Mouse (Mus musculus): ENCODE measurements around the gene Upk3b. TPM values are rescaled to one million over a fixed set of nuclear protein-coding genes. Genes with fewer than 3 reads are reported as not detected.

Upk3b gene
- not detected in 2 replicates for polyA plus RNA-seq (2014; fragmentation: Nextera tagmentation; extraction: Ambion mirVana)

DNA sequence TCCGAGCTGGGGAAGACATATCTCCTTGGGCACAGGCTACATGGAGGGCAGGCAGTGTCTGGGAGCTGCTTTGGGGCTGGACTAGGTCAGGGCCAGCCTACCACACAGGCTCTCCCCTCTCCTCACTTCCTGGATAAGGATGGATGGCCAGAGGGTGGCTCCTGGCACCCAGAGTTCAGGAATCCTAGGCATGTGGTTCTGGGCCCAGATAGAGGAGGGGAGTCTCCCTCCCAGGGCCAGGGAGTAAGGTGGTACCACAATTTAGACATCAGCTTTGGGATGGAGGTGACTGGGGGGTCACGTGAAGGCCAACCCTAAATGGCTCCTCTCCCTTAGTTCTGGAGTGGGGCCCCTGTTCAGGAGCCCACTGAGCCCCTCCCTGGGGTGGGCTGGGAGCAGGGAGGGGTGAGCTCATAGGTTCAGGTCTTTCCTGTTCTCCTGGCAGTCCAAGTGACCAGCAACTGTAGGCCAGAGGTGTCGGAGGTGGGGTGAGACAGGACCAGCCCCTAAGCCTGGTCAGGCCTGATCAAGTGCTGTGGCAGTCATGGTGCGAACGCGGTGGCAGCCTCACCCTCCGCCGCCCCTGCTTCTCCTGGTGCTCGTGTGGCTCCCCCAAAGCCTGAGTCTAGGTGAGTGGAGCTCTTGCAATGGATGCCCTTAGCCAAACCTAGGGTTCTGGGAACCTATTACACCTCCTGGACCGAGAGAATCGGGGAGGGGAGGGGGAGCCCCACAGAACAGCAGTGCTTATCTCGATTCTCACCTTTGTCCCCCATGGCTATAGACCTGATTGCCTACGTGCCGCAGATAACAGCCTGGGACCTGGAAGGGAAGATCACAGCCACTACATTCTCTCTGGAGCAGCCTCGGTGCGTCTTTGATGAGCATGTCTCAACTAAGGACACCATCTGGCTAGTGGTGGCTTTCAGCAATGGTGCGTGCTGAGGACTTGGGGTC is at the start of gene Upk3b:
Gene Upk3b (plus strand): TSS at position 239 of the 957 bp plus-strand sequence.
- Histone ChIP-seq H3K27ac (ENCODE audit: low read depth, low read length) (no peak within 1 kb of the TSS), H3K9ac (ENCODE audit: low read length) (no peak within 1 kb of the TSS), H3K4me3 (ENCODE audit: low read depth, low read length) (no peak within 1 kb of the TSS), H3K4me2 (ENCODE audit: low read length) (no peak within 1 kb of the TSS), H3K27me3 (replicated peaks; ENCODE audit: control insufficient read depth, insufficient read depth, low read length) (no peaks in the 10 kb centered on the region), H3K4me1 (ENCODE audit: control insufficient read depth, insufficient read depth, low read length) (no peaks in the 10 kb centered on the region), H3K9me3 (replicated peaks; ENCODE audit: control insufficient read depth, low read length) (no peaks in the 10 kb centered on the region), H3K36me3 (ENCODE audit: control insufficient read depth, insufficient read depth, low read length) (no peaks in the 10 kb centered on the region)
- ATAC-seq (no peak), DNase-seq (ENCODE audit: low spot score) (no peak)
- 88% methylated on average over 17 of the region's 17 CpGs for WGBS

DNA sequence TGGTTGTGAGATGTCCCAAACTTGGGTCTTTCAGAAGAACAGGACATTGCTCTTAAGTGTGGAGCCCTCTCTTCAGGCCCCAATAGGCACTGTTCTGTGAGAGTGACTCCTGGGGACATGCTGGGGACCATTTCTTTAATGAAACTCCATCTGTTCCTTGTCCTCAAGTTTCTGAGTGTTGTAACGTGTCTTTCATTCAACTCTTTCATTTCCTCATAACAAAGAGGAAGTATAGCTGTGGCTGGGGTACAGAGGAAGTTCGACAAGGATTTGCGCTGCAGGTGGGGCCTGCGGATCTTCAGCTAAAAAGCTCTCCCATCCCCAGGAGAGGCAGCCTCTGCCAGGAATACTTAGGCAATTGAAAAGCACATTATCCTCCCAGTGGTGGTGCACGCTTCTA is 47.7 kb upstream of the Upk3b start:
- H3K9ac ChIP-seq (ENCODE audit: low read length), result no peak overlapping the region
- H3K4me1 ChIP-seq (ENCODE audit: control insufficient read depth, insufficient read depth, low read length), result peaks cover 3% of the 10 kb centered on the region
- H3K27ac ChIP-seq (ENCODE audit: low read depth, low read length), result no peak overlapping the region
- H3K4me3 ChIP-seq (ENCODE audit: low read depth, low read length), result no peak overlapping the region
- no peak overlapping the region for H3K4me2 ChIP-seq (ENCODE audit: low read length)
- no peaks in the 10 kb centered on the region for H3K9me3 ChIP-seq (replicated peaks; ENCODE audit: control insufficient read depth, low read length)
- H3K36me3 ChIP-seq (ENCODE audit: control insufficient read depth, insufficient read depth, low read length), result no peaks in the 10 kb centered on the region
- H3K27me3 ChIP-seq (replicated peaks; ENCODE audit: control insufficient read depth, insufficient read depth, low read length), result no peaks in the 10 kb centered on the region
- DNase-seq (ENCODE audit: low spot score), result no peak
- ATAC-seq, result no peak
- WGBS, result 67% methylated on average over 5 of the region's 5 CpGs

DNA sequence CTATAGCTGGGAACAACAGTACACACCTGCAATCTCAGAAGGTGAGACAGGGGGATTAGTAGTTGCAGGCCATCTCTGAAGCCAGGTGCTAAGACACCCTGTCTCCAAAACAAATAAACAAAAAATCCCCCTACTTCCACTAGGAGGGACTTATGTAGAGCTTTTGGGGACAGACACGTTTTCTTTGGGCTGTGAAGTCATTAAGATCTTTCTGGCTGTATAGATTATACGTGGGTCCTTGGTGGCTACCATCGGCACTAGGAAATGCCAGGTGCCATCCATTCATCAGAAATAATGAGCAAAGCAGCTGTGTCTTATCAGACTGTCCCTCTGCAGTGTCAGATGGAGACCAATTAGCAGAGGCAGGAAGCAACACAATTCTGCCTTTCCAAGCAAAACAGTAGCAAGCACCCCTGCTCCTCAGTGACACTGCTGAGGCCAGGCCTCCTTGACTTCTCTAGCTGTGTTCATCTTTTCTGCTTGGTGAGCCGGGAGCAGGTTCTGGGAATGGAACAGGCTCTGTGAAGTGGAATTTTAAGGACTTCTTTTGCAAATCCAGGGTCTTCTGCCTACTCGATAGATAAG is 44.8 kb upstream of the Upk3b start:
- ATAC-seq, result no peak
- no peaks in the 10 kb centered on the region for H3K9me3 ChIP-seq (replicated peaks; ENCODE audit: control insufficient read depth, low read length)
- peaks cover 7% of the 10 kb centered on the region for H3K4me1 ChIP-seq (ENCODE audit: control insufficient read depth, insufficient read depth, low read length)
- 63% methylated on average over 5 of the region's 5 CpGs for WGBS
- H3K4me3 ChIP-seq (ENCODE audit: low read depth, low read length), result no peak overlapping the region
- H3K27me3 ChIP-seq (replicated peaks; ENCODE audit: control insufficient read depth, insufficient read depth, low read length), result no peaks in the 10 kb centered on the region
- H3K27ac ChIP-seq (ENCODE audit: low read depth, low read length), result no peak overlapping the region
- H3K4me2 ChIP-seq (ENCODE audit: low read length), result no peak overlapping the region
- peaks cover 21% of the 10 kb centered on the region for H3K36me3 ChIP-seq (ENCODE audit: control insufficient read depth, insufficient read depth, low read length)
- DNase-seq (ENCODE audit: low spot score), result no peak
- H3K9ac ChIP-seq (ENCODE audit: low read length), result no peak overlapping the region

GRCm38 (mm10) chr5:135994335-135994724 is 44.0 kb upstream of the Upk3b start:
- Histone ChIP-seq H3K9me3 (replicated peaks; ENCODE audit: control insufficient read depth, low read length) (no peaks in the 10 kb centered on the region), H3K4me3 (ENCODE audit: low read depth, low read length) (peak overlapping the region; percentile 68; the same call in 1 of the 2 replicates), H3K4me2 (ENCODE audit: low read length) (no peak overlapping the region; the same call in 1 of the 2 replicates), H3K36me3 (ENCODE audit: control insufficient read depth, insufficient read depth, low read length) (peaks cover 29% of the 10 kb centered on the region), H3K27ac (ENCODE audit: low read depth, low read length) (no peak overlapping the region), H3K27me3 (replicated peaks; ENCODE audit: control insufficient read depth, insufficient read depth, low read length) (no peaks in the 10 kb centered on the region), H3K4me1 (ENCODE audit: control insufficient read depth, insufficient read depth, low read length) (peaks cover 7% of the 10 kb centered on the region), H3K9ac (ENCODE audit: low read length) (no peak overlapping the region)
- 65% methylated on average over 8 of the region's 8 CpGs for WGBS
- DNase-seq (ENCODE audit: low spot score) (no peak), ATAC-seq (peak; percentile 18)

DNA sequence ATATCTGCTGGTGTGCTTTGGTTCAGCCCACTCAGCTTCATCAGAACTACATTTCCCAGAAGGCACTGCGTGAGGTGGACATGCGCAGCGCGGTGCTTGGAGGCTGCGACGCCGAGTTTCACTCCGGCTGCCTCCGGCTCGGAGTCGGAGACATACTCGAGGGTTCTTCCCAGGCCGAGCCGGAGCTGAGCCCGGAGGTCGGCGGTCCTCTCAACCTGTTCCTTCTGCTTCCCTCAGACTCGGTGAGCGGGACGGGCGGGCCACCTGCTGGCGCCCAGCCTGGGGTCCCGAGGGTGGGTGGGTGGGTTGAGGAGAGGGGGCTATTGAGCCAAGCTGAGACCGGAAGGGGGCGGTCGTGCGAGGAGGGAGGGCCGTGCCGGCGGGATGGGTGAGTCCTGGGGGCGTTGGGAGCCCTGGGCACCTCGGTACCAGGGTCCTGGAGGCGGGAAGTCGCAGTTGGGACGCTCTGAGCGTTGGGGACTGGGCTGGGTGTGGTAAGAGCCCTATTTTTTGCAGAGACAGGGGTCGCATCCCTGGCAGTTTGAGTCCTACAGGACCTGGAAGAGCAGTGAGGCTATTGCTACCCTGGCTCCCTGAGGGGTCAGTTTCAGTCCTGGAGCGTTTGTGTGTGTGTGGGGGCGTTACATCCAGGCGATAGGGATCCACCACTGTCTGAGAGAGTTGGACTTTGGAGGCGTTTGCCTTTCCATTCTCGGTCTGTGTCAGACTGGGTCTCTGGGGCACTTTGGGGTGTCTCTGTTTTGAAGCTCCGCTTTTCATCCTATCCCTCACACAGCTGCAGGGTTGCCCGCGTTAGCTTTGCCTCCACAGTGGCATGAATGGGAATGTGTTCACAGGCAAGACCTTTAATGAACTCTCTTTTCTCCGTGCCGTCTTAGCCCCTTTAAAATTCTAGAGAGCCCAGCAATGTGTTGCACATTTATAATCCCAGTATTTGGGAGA is 43.3 kb upstream of the Upk3b start, which contains the start of gene Dtx2:
Gene Dtx2 (plus strand): TSS at position 76 of the 963 bp plus-strand sequence.
- Histone ChIP-seq H3K4me3 (ENCODE audit: low read depth, low read length) (peak within 1 kb of the TSS; percentile 68), H3K36me3 (ENCODE audit: control insufficient read depth, insufficient read depth, low read length) (peaks cover 33% of the 10 kb centered on the region), H3K4me1 (ENCODE audit: control insufficient read depth, insufficient read depth, low read length) (peaks cover 7% of the 10 kb centered on the region), H3K27ac (ENCODE audit: low read depth, low read length) (peak within 1 kb of the TSS; percentile 65; the same call in 1 of the 2 replicates), H3K4me2 (ENCODE audit: low read length) (peak within 1 kb of the TSS; percentile 80), H3K9me3 (replicated peaks; ENCODE audit: control insufficient read depth, low read length) (no peaks in the 10 kb centered on the region), H3K27me3 (replicated peaks; ENCODE audit: control insufficient read depth, insufficient read depth, low read length) (no peaks in the 10 kb centered on the region), H3K9ac (ENCODE audit: low read length) (peak within 1 kb of the TSS; percentile 81)
- peak; percentile 97 for ATAC-seq
- DNase-seq (ENCODE audit: low spot score), result peak; percentile 97
- WGBS, result under 1% methylated on average over 42 of the region's 47 CpGs

DNA sequence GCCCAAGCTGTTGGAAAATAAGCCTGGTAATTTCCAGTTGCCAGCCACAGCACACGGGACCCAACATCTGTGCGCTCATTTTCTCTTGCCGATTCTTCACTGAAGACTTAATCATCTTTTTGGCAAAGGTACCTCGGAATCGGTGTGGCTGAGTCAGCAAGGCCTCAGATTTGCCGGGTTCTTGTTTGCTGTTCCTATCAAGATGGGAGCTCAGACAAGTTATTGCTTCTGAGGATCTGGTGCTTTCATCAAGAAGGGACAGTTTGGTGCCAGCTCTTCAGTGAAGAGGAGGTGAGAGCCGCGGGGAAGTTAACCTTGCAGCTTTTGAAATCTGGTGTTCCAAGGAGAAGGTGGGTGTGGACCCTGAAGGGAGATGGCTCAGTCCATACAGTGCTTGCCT is 42.1 kb upstream of the Upk3b start:
- no peak overlapping the region for H3K9ac ChIP-seq (ENCODE audit: low read length)
- H3K4me2 ChIP-seq (ENCODE audit: low read length), result no peak overlapping the region
- 91% methylated on average over 8 of the region's 8 CpGs for WGBS
- H3K4me1 ChIP-seq (ENCODE audit: control insufficient read depth, insufficient read depth, low read length), result peaks cover 7% of the 10 kb centered on the region
- H3K9me3 ChIP-seq (replicated peaks; ENCODE audit: control insufficient read depth, low read length), result no peaks in the 10 kb centered on the region
- DNase-seq (ENCODE audit: low spot score) (no peak), ATAC-seq (no peak)
- H3K27me3 ChIP-seq (replicated peaks; ENCODE audit: control insufficient read depth, insufficient read depth, low read length), result no peaks in the 10 kb centered on the region
- no peak overlapping the region for H3K27ac ChIP-seq (ENCODE audit: low read depth, low read length)
- H3K36me3 ChIP-seq (ENCODE audit: control insufficient read depth, insufficient read depth, low read length), result peaks cover 37% of the 10 kb centered on the region
- no peak overlapping the region for H3K4me3 ChIP-seq (ENCODE audit: low read depth, low read length)

DNA sequence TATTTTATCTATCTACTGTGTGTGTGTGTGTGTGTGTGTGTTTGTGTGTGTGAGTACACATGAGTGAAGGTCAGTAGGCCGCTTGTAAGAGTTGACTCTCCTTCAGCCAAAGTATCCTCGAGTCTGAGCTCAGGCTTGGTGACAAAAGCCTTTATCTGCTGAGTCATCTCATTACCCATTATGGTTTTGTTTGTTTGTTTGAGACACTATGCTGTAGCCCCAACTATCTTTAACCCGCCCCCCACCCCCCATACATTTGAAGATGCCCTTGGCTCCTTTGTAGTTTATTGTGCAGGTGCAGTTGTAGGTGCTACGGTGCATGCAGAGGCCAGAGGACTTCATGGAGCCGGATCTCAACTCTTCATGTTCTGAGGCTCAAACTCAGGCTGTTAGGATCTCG is 37.1 kb upstream of the Upk3b start:
- Histone ChIP-seq H3K9me3 (replicated peaks; ENCODE audit: control insufficient read depth, low read length) (no peaks in the 10 kb centered on the region), H3K36me3 (ENCODE audit: control insufficient read depth, insufficient read depth, low read length) (peaks cover 48% of the 10 kb centered on the region), H3K4me3 (ENCODE audit: low read depth, low read length) (no peak overlapping the region), H3K27me3 (replicated peaks; ENCODE audit: control insufficient read depth, insufficient read depth, low read length) (no peaks in the 10 kb centered on the region), H3K4me2 (ENCODE audit: low read length) (no peak overlapping the region), H3K27ac (ENCODE audit: low read depth, low read length) (no peak overlapping the region), H3K9ac (ENCODE audit: low read length) (no peak overlapping the region), H3K4me1 (ENCODE audit: control insufficient read depth, insufficient read depth, low read length) (no peaks in the 10 kb centered on the region)
- no peak for DNase-seq (ENCODE audit: low spot score)
- no peak for ATAC-seq
- WGBS, result 89% methylated on average over 6 of the region's 6 CpGs

DNA sequence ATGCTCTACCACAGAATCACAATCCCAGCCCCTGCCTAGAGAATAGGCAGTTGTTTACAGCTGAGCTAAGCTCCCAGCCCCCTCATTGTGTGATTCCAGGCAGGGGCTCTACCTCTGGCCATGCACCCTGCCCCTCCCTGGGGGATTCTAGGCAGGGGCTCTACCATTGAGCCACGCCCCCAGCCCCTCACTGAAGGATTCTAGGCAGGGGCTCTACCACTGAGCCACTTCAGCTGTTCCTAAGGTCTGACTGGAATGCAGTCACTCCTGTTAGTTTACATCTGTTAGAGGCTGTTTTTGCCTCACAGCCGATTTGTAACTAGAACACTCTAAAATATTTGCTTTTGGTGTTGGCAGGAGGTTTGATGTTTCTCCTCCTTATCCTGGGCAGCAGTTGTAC is 36.0 kb upstream of the Upk3b start:
- 78% methylated on average over 2 of the region's 2 CpGs for WGBS
- no peak overlapping the region for H3K4me3 ChIP-seq (ENCODE audit: low read depth, low read length)
- no peaks in the 10 kb centered on the region for H3K27me3 ChIP-seq (replicated peaks; ENCODE audit: control insufficient read depth, insufficient read depth, low read length)
- no peak overlapping the region for H3K4me2 ChIP-seq (ENCODE audit: low read length)
- H3K9me3 ChIP-seq (replicated peaks; ENCODE audit: control insufficient read depth, low read length), result no peaks in the 10 kb centered on the region
- DNase-seq (ENCODE audit: low spot score) (no peak), ATAC-seq (no peak)
- no peak overlapping the region for H3K9ac ChIP-seq (ENCODE audit: low read length)
- H3K4me1 ChIP-seq (ENCODE audit: control insufficient read depth, insufficient read depth, low read length), result no peaks in the 10 kb centered on the region
- no peak overlapping the region for H3K27ac ChIP-seq (ENCODE audit: low read depth, low read length)
- H3K36me3 ChIP-seq (ENCODE audit: control insufficient read depth, insufficient read depth, low read length), result peaks cover 38% of the 10 kb centered on the region

Data from forebrain, embryonic 14.5 days (tissue).